Mouse (Mus musculus) regulatory T cell (primary cell): ENCODE data around the gene Xlr5c.
"Not testable (repeated sequence)": the region's sequence is repeated elsewhere in the genome, so short reads cannot be mapped to it uniquely, and the experiment has no call there.

Experiments used
- in situ Hi-C: fragments of 300-600 bp; cut with MboI, MseI; formaldehyde crosslinking; loops from one replicate; pipeline ENCODE4 v1.15.1; 2025; ENCODE audit warnings: high pct_unique_total_duplicates

Xlr5c gene

DNA sequence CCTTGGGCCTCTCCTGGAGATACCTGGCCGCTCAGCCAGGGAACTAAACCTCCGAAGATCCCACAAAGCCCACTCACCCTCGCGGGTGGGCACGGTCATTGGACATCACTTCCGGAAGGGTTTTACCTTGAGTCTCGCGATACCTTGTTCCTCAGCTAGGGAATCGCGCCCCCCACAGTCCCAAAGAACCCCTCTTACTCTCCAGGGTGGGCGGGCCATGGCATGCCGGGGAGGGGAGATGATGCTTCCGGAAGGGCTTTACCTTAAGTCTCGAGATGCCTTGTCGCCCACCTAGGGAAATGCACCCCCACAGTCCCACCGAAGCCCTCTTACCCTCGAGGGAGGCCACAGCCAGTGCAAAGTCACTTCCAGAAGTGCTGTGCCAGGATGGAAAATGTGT is at the start of gene Xlr5c, which contains the start of gene Xlr5a:
TSS of gene Xlr5c (minus strand) at position 101 of the 400 bp plus-strand sequence.
TSS of gene Xlr5a (minus strand) at position 101 of the 400 bp plus-strand sequence.
- in situ Hi-C loops, result not testable (repeated sequence)

DNA sequence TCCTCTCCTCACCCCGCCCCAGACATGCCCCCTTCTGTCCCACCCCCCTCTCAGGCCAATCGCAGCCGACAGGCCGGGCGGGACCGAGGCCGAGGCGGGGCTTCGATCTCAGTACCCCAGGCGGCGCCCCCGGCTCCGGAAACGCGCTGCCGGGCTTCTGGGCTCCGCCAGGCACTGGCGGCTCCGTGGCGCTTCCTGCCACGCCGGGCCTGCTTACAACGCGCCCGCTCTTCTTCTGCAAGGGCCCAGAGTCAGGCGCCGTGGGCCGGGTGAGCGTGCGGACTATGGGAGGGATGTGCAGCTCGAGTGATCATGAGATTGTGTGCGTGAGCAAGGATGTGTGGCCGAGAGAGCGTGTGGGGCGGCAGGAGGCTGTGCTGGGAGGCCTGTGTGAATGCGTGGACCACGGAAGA is 49.7 kb upstream of the Xlr5c start, which contains the start of gene Zfp275:
TSS of gene Zfp275 (plus strand) at position 139 of the 413 bp plus-strand sequence.
- in situ Hi-C loops, result no loop called here

DNA sequence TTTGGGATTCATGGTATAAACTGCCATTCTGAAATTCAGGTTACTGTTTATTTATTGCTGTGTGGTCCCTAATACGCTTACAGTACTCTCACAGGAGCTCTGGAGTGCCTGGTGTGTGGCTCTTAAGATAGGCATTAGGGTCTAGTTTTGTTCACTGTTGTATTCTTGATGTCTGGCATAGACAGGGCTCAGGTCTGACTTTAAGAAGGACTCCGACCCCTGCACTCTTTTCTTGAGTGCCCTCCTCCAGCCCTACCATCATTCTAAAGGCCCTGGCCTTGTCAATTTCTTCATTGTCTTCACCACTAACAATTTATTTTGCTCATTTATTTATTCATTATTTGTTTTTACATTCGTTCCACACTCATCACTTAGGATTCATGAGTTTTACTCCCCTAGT is 49.3 kb upstream of the Xlr5c start:
- in situ Hi-C loops, result no loop called here

DNA sequence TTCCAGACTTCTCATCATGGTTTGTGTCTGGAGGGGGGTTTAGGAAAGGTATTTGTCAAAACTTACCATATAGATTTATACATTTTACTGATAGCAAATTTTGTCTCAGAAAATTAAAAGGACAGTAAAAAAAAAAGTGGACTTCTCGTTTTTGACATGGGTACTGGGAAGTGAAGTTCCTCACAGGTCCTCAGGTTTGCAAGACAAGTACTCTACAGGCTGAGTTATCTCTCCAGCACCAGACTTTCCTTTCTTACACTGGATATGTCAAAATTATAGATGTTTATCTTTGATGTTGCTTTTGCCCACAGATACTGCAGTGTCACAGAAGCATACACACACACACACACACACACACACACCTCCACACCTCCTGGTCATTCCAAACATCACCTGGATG is 48.7 kb upstream of the Xlr5c start:
- in situ Hi-C loops, result no loop called here

DNA sequence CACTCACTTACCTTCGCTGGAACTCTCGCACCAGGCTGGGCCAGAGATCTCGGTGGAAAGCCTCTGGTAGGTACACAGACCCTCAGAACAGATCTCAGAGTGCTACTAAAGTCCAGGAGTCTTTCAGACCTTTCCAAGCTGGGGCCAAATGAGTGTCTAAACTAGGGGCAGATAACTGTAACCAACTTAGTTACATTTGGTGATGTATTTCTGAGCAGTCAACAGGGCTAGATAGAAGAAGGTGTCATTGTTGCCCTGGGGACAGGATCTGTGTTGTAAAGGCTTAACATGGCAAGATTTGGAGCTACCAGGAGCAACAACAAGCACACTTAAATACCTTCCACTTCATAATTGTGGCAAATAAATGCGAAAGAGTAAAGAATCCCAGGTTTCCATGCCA is 44.0 kb upstream of the Xlr5c start, which contains the start of gene Gm45015:
TSS of gene Gm45015 (minus strand) at position 101 of the 400 bp plus-strand sequence.
- in situ Hi-C loops, result no loop called here

DNA sequence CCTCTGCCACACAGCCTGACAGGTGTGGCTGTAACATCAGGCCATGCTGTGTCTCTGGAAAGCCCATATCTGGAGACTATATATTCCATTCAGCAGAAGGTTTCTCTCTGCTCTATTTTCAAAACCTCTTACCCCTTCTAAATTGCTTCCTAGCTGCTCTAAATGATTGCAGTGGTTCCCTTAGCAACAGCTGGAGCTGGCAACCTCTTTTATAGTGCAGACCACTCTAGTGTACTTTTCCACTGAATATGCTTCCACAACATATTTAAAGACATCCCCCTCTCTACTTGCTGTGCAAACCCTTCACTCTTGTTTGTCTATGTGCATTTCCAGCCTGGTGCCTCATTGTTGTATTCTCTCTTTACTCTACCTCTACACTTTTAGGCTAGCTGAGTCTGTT is 40.8 kb upstream of the Xlr5c start:
- in situ Hi-C loops, result no loop called here

DNA sequence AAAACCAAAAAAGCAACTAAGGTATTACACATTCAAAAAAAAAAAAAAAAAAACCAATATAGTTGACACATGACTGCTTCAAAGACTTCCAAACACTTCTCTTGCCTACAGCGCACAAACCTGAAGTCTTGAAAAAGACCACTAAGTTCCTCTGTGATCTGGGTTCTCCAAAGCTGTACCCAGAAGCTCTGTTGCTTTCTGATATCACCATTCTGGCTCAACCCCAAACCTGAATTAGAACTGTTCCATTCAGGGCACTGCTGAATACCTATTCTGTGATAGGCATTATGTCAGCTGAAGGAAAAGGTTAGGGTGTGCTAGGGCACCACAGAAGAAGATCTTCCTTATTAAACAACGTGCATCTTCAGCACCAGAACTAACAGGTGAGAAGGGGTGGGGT is 34.4 kb upstream of the Xlr5c start:
- in situ Hi-C loops, result no loop called here

DNA sequence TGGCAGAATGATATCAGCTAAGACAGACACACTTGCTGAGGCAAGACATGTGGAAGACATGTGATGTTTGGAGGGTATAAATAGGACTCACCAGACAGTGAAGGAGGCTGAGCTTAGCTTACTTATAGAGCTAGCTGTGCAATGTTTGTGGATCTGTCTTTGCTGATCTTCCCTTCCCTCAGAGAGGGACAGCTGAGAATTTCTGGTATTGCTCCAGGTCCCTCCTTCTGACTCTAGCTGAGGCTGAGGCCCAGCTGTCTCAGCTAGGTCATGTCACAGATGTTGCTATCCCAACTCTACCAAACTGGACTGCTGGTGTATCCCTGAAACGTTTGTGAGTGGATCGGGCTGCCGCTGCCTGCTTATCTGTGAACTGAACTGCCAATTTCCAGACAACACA is 28.3 kb upstream of the Xlr5c start:
- in situ Hi-C loops, result no loop called here

DNA sequence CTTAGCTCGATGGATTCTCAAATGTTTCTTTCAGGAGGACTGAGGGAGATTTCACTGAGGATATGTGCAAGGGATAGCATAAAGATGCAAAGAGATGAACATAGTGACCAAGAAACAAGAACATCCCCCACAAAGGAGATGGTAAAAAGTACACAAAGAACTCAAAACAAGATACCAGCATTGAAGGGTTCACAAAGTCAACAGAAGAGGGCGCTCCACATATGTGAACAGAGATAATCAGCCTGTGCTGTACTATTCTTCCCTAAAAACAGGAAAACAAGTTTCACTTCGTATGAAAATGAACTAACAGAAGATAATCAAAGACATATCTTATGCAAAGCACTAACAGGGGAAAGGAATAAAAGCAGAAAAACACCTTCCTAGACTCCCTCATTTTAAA is 19.7 kb upstream of the Xlr5c start:
- in situ Hi-C loops, result no loop called here

DNA sequence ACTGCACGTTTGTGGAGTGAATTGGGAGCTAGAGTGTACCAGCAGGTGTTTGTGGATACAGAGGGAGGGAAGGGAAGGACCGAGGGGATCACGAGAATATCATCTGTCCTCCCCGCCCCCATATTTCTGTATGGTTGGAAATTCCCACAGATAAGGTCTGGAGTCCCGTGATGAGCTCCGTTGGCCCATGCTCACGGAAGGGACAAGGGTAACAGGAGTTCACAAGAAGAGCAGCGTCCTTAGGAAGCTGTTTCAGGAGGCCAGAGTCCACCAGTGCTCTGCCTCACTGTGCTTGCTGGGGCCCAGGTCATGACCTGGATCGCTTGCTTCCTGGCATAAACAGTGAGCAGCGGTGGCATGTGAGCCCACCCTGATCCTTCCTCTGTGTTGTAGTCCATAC is 3.0 kb upstream of the Xlr5c start:
- in situ Hi-C loops, result loop anchor here (5.0 kb wide), 1 partner anchor 168 kb away; no protein-coding TSS in a partner anchor

DNA sequence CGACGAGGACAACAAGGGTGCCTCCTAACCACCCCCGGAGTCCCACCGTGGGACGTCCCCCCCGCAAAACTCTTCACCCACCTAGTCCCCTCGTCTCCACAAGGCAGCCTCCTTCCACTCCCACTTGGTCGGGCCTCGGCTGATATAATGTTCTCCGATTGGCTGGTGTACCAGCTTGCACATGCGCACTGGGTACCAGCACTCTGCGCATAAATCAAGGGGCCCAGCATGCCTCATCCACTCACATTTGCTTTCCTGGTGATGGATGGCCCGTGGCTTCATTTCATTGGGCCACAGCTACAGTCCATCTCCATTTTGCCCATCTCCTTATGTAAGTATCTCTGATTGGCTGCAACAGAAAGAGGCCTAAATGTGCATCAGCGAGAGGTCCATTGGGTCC is 27.5 kb downstream of the Xlr5c start, which contains the start of gene Xlr3c:
TSS of gene Xlr3c (minus strand) at position 121 of the 400 bp plus-strand sequence.
- in situ Hi-C loops, result not testable (repeated sequence)

DNA sequence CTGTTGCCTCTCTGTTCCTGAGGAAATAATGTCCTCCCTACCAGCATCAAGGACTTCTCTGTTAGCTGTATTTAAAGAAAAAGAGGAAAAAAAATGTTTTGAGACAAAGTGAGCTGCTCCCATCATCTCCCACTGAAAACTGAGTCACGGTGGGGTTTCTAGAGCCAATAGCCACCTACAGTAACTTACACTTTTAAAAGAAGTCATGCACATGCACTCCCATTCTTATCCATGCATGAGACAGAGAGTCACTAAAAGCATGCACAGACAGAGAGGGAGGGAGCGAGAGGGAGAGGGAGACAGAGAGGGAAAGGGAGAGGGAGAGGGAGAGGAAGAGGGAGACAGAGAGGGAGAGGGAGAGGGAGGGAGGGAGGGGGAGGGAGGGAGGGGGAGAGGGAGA is 30.3 kb downstream of the Xlr5c start:
- in situ Hi-C loops, result loop anchor here (5.0 kb wide), 1 partner anchor 1435 kb away; no protein-coding TSS in a partner anchor

DNA sequence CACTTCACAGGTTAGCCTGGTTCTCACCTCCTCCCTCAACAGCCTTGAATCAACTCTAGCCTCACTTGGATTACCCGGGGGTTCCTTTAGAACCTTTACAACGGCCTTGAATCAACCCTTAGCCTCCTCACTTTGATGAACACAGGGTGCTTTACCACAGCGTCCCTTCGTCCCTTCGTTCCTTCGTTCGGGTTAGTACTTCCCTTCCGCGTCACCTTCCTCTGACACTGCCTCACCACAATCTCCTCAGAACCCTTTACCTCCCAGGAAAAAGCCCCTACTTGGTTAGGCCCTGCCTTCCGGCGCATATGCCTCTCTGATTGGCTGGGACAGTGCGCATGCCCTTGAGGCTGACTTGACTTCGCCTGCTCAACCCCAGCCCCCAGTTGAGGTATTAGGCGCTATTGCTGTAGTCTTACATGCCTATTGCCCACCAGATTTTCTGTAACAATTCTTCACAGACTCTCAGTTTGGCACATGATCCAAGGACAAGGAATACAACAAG is 49.9 kb downstream of the Xlr5c start, which contains the start of gene Xlr4c:
TSS of gene Xlr4c (minus strand) at position 310 of the 505 bp plus-strand sequence.
- in situ Hi-C loops, result loop anchor here (5.0 to 10.0 kb wide), 2 partner anchors 1482 to 1699 kb away; no protein-coding TSS in a partner anchor
